Mouse (Mus musculus): Measurements from ENCODE around the gene Tfip11. TPM values are rescaled to one million over a fixed set of nuclear protein-coding genes. Genes with fewer than 3 reads are reported as not detected.

The Tfip11 gene
- total RNA-seq, 2 experiments from 2014 or later: 44.4 to 46.8 TPM

- DNase-seq (ENCODE audit: low spot score in 2 of 2): no peak
- intact Hi-C loops (cut with DNase I): no loop called here
These were observed 37.7 kb upstream of the Tfip11 start for GRCm38 (mm10) chr5:112288193-112289141.

- intact Hi-C loops (cut with DNase I): no loop called here
- no peak for DNase-seq (ENCODE audit: low spot score in 2 of 2)
These were observed 36.9 kb upstream of the Tfip11 start for GRCm38 (mm10) chr5:112289236-112289635.

- DNase-seq (ENCODE audit: low spot score in 2 of 2): no peak
- intact Hi-C loops (cut with DNase I): no loop called here
These were observed 36.2 kb upstream of the Tfip11 start for GRCm38 (mm10) chr5:112289819-112290535.

GRCm38 (mm10) chr5:112290536-112290880, 35.6 kb upstream of the Tfip11 start:
- no peak for DNase-seq (ENCODE audit: low spot score in 2 of 2)
- intact Hi-C loops (cut with DNase I): no loop called here

- DNase-seq (ENCODE audit: low spot score in 2 of 2): no peak
- intact Hi-C loops (cut with DNase I): no loop called here
These were observed 34.3 kb upstream of the Tfip11 start for GRCm38 (mm10) chr5:112291866-112292265.

GRCm38 (mm10) chr5:112292343-112292980, 33.7 kb upstream of the Tfip11 start:
- DNase-seq (ENCODE audit: low spot score in 2 of 2): no peak
- intact Hi-C loops (cut with DNase I): no loop called here

- intact Hi-C loops (cut with DNase I): no loop called here
- no peak for DNase-seq (ENCODE audit: low spot score in 2 of 2)
These were observed 32.4 kb upstream of the Tfip11 start for GRCm38 (mm10) chr5:112293800-112294199.

- intact Hi-C loops (cut with DNase I): no loop called here
- no peak for DNase-seq (ENCODE audit: low spot score in 2 of 2)
These were observed 31.5 kb upstream of the Tfip11 start for GRCm38 (mm10) chr5:112294696-112295095.

- intact Hi-C loops (cut with DNase I): no loop called here
- DNase-seq (ENCODE audit: low spot score in 2 of 2): no peak
These were observed 31.0 kb upstream of the Tfip11 start for GRCm38 (mm10) chr5:112295162-112295561.

- DNase-seq (ENCODE audit: low spot score in 2 of 2): no peak
- intact Hi-C loops (cut with DNase I): no loop called here
These were observed 30.6 kb upstream of the Tfip11 start for GRCm38 (mm10) chr5:112295564-112295963.

GRCm38 (mm10) chr5:112296404-112297181, 29.6 kb upstream of the Tfip11 start:
- DNase-seq (ENCODE audit: low spot score in 2 of 2): no peak
- intact Hi-C loops (cut with DNase I): no loop called here

- no peak for DNase-seq (ENCODE audit: low spot score in 2 of 2)
- intact Hi-C loops (cut with DNase I): no loop called here
These were observed 28.9 kb upstream of the Tfip11 start for GRCm38 (mm10) chr5:112297257-112297656.

GRCm38 (mm10) chr5:112298226-112298988, 27.8 kb upstream of the Tfip11 start:
- intact Hi-C loops (cut with DNase I): no loop called here
- no peak for DNase-seq (ENCODE audit: low spot score in 2 of 2)

GRCm38 (mm10) chr5:112299399-112299798, 26.8 kb upstream of the Tfip11 start:
- DNase-seq (ENCODE audit: low spot score in 2 of 2): no peak

GRCm38 (mm10) chr5:112300112-112300511, 26.0 kb upstream of the Tfip11 start:
- DNase-seq (ENCODE audit: low spot score in 2 of 2): no peak
- intact Hi-C loops (cut with DNase I): loop anchor here (2.0 kb wide), 1 partner anchor 21 kb away; no protein-coding TSS in a partner anchor

More at GRCm38 (mm10) chr5:112299399-112299798, 26.8 kb upstream of the Tfip11 start:
- intact Hi-C loops (cut with DNase I): no loop called here

- DNase-seq (ENCODE audit: low spot score in 2 of 2): no peak
- intact Hi-C loops (cut with DNase I): loop anchor here (2.0 kb wide), 1 partner anchor 20 kb away; no protein-coding TSS in a partner anchor
These were observed 25.3 kb upstream of the Tfip11 start for GRCm38 (mm10) chr5:112300721-112301308.

GRCm38 (mm10) chr5:112301694-112302093, 24.5 kb upstream of the Tfip11 start:
- DNase-seq (ENCODE audit: low spot score in 2 of 2): no peak
- intact Hi-C loops (cut with DNase I): loop anchor here (2.0 kb wide), 1 partner anchor 19 kb away; no protein-coding TSS in a partner anchor

GRCm38 (mm10) chr5:112302310-112302709, 23.8 kb upstream of the Tfip11 start:
- intact Hi-C loops (cut with DNase I): no loop called here
- no peak for DNase-seq (ENCODE audit: low spot score in 2 of 2)
